Comparison of ENCODE assay signal across 8 mouse cellular contexts in genomic region chr1:133045011-133045860, GRCm38 (mm10). TPM values are rescaled to one million over a fixed set of nuclear protein-coding genes. Genes with fewer than 3 reads are reported as not detected.
DNase-seq lines count a peak whose midpoint lies in the region; ATAC-seq lines count a peak whose summit lies in the region.

TSS of gene Pik3c2b (plus strand) at chr1:133045667.

- DNase-seq in embryo, embryonic 11 days: peak; percentile 33
- DNase-seq in embryo, embryonic 10 days (ENCODE audit: low spot score): no peak
- peak; percentile 26 for DNase-seq in thymus, postnatal 0 days (ENCODE audit: low spot score)
- DNase-seq in thymus, adult 18-20 months: no peak
- DNase-seq in heart, postnatal 4 days: no peak
- DNase-seq in c-Kit-positive CD71-positive TER-119-positive erythroid progenitor cells, embryonic 14.5 days (ENCODE audit: low spot score): no peak
- no peak for DNase-seq in spleen, postnatal 10 days (ENCODE audit: low spot score in 2 of 2)

- 0 out of 2 replicates have a peak, but pooled peaks have one; percentile 11 for ATAC-seq in limb, embryonic 15.5 days (ENCODE audit: insufficient number of reproducible peaks, low FRiP score, low TSS enrichment, low read depth)

- H3K27ac ChIP-seq in limb, embryonic 15.5 days: peak within 1 kb of the TSS; percentile 91

- peak within 1 kb of the TSS; percentile 83 for H3K4me3 ChIP-seq in limb, embryonic 15.5 days

- H3K36me3 ChIP-seq in limb, embryonic 15.5 days: no peaks in the 10 kb centered on the region

- H3K27me3 ChIP-seq in limb, embryonic 15.5 days: no peaks in the 10 kb centered on the region

- peak within 1 kb of the TSS; percentile 89 for H3K9ac ChIP-seq in limb, embryonic 15.5 days

- H3K4me2 ChIP-seq in limb, embryonic 15.5 days: peak within 1 kb of the TSS; percentile 93

- WGBS in limb, embryonic 15.5 days: 2% methylated on average over 15 of the region's 15 CpGs

- peaks cover 35% of the 10 kb centered on the region for H3K4me1 ChIP-seq in limb, embryonic 15.5 days

- H3K9me3 ChIP-seq in limb, embryonic 15.5 days: no peaks in the 10 kb centered on the region

RNA-seq across cellular contexts. Expression of gene Pik3c2b, which starts in this region (rescaled TPM):
- 2.1 and 2.6 TPM in 2 replicates for polyA plus RNA-seq in thymus, postnatal 0 days (2015; fragmentation: Nextera tagmentation; extraction: Ambion mirVana)
- 10 to 100 TPM; 29.8 to 30.8 TPM for total RNA-seq in heart, postnatal 4 days (2021)
- polyA plus RNA-seq in limb, embryonic 15.5 days (2015; fragmentation: Nextera tagmentation; extraction: Ambion mirVana): 6.8 and 7.5 TPM in 2 replicates

Comparison
In these comparisons a context has a peak if more than half of its experiments do, and no peak if none do; other contexts are left out.
1. DNase-seq: peak in embryo, embryonic 11 days (single experiment) and thymus, postnatal 0 days (single experiment); none in embryo, embryonic 10 days (single experiment), thymus, adult 18-20 months (0 of 2), heart, postnatal 4 days (single experiment), c-Kit-positive CD71-positive TER-119-positive erythroid progenitor cells, embryonic 14.5 days (single experiment) and spleen, postnatal 10 days (0 of 2).